Mouse (Mus musculus): ENCODE measurements at regions not wholly inside any gene's neighbourhood (a gene's known extent, or its start where the extent isn't known, plus 50 kb on each side); places are given as distances from the start of the nearest gene placed in this dataset.

- peak; percentile 63 for DNase-seq (ENCODE audit: low spot score)
Observed at GRCm38 (mm10) chr15:103627085-103627484, 62.2 kb upstream of the Glycam1 start.

More at GRCm38 (mm10) chr15:103627085-103627484, 62.2 kb upstream of the Glycam1 start:
- no peak overlapping the region for H3K9ac ChIP-seq (ENCODE audit: low read depth, low read length)
- no peak overlapping the region for H3K4me3 ChIP-seq (replicated peaks; ENCODE audit: low read depth, low read length)
- no peaks in the 10 kb centered on the region for H3K36me3 ChIP-seq (ENCODE audit: insufficient read depth, low read length)
- 27% methylated on average over 1 of the region's 1 CpGs for whole genome bisulfite sequencing
- no peaks in the 10 kb centered on the region for H3K4me1 ChIP-seq (replicated peaks; ENCODE audit: insufficient read depth, low read length)
- ATAC-seq (replicated peaks; ENCODE audit: low FRiP score, low read depth), result peak; percentile 73; the same call in 1 of the 2 replicates
- H3K27me3 ChIP-seq (ENCODE audit: insufficient read depth, low read length), result no peaks in the 10 kb centered on the region
- no peak for TF ChIP-seq CTCF (IDR thresholded peaks at IDR 0.05; ENCODE audit: low read depth)
- H3K4me2 ChIP-seq (ENCODE audit: low read length), result no peak overlapping the region
- peak overlapping the region; percentile 60; the same call in 1 of the 2 replicates for H3K27ac ChIP-seq
- H3K9me3 ChIP-seq (replicated peaks; ENCODE audit: low read length), result no peaks in the 10 kb centered on the region
